Mouse (Mus musculus): Measurements from ENCODE around the gene Olfr94. TPM values are rescaled to one million over a fixed set of nuclear protein-coding genes. Genes with fewer than 3 reads are reported as not detected.
"Not testable (repeated sequence)": the region's sequence is repeated elsewhere in the genome, so short reads cannot be mapped to it uniquely, and the experiment has no call there.

The Olfr94 gene
- not detected in 2 replicates for polyA plus RNA-seq (2014; fragmentation: Nextera tagmentation; extraction: Ambion mirVana)

DNA sequence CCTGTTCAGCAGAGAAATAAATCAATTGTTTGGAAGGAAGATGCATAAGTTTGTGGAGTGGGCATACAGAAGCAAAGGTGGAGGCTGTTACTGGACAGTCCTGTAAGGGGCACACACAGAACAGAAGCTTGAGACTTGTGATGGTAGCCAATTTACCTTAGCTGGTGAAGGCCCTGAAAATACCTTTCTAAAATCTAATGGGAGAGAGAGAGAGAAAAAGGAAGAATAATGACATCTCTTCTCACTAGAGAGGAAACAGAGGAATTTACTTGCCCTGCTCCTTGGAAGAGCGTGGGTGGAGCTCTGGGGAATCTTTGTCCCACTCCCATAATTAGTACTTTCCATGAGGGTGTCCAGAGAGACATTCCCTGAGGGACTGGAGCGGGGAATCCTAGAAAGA, at the start of gene Olfr94:
Gene Olfr94, minus strand, starts transcription at position 101 of the 400 bp plus-strand sequence.
- ATAC-seq (ENCODE audit: insufficient number of reproducible peaks, insufficient read depth, low FRiP score, low read depth), result no peak
- H3K27me3 ChIP-seq (ENCODE audit: control insufficient read depth, insufficient read depth, low read length), result peaks cover 19% of the 10 kb centered on the region; the same call in 1 of the 2 replicates
- H3K4me3 ChIP-seq (ENCODE audit: low read depth, low read length), result no peak within 1 kb of the TSS
- H3K9ac ChIP-seq (replicated peaks; ENCODE audit: low read depth, low read length), result no peak within 1 kb of the TSS
- H3K27ac ChIP-seq (ENCODE audit: low read length), result no peak within 1 kb of the TSS
- H3K9me3 ChIP-seq (ENCODE audit: control insufficient read depth, low read depth, low read length), result no peaks in the 10 kb centered on the region
- H3K4me1 ChIP-seq (ENCODE audit: control insufficient read depth, insufficient read depth, low read length), result no peaks in the 10 kb centered on the region
- no peaks in the 10 kb centered on the region for H3K36me3 ChIP-seq (ENCODE audit: control insufficient read depth, insufficient read depth, low read length)
- no peak within 1 kb of the TSS for H3K4me2 ChIP-seq (replicated peaks; ENCODE audit: low read depth, low read length)
- WGBS, result 71% methylated on average over 2 of the region's 2 CpGs

DNA sequence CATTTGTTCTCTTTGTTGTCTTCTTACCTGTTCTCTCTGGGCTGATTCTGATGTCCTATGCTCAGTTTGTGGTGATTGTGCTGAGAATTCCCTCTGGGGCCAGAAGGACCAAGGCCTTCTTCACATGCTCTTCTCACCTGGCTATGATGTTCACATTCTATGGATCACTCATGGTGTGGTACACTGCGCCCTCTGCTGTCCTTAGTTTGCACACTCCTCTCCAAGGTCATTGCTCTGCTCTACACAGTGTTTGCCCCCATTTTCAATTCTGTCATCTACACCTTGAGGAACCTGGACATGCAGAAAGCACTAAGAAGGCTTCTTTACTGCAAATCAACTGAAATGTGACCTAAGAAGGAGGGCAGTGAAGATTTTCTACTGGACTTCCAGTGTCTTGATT, 49.8 kb upstream of the Olfr94 start:
- Histone ChIP-seq H3K36me3 (ENCODE audit: control insufficient read depth, insufficient read depth, low read length) (no peaks in the 10 kb centered on the region), H3K27ac (ENCODE audit: low read length) (no peak overlapping the region), H3K9ac (replicated peaks; ENCODE audit: low read depth, low read length) (no peak overlapping the region), H3K9me3 (ENCODE audit: control insufficient read depth, low read depth, low read length) (no peaks in the 10 kb centered on the region), H3K4me3 (ENCODE audit: low read depth, low read length) (no peak overlapping the region), H3K27me3 (ENCODE audit: control insufficient read depth, insufficient read depth, low read length) (no peaks in the 10 kb centered on the region), H3K4me2 (replicated peaks; ENCODE audit: low read depth, low read length) (no peak overlapping the region), H3K4me1 (ENCODE audit: control insufficient read depth, insufficient read depth, low read length) (no peaks in the 10 kb centered on the region)
- WGBS, result 7% methylated on average over 1 of the region's 1 CpGs
- no peak for ATAC-seq (ENCODE audit: insufficient number of reproducible peaks, insufficient read depth, low FRiP score, low read depth)

- H3K9ac ChIP-seq (replicated peaks; ENCODE audit: low read depth, low read length), result no peak overlapping the region
- no peaks in the 10 kb centered on the region for H3K4me1 ChIP-seq (ENCODE audit: control insufficient read depth, insufficient read depth, low read length)
- H3K4me3 ChIP-seq (ENCODE audit: low read depth, low read length), result no peak overlapping the region
- no peak overlapping the region for H3K27ac ChIP-seq (ENCODE audit: low read length)
- H3K4me2 ChIP-seq (replicated peaks; ENCODE audit: low read depth, low read length), result no peak overlapping the region
- no peaks in the 10 kb centered on the region for H3K36me3 ChIP-seq (ENCODE audit: control insufficient read depth, insufficient read depth, low read length)
- no peaks in the 10 kb centered on the region for H3K27me3 ChIP-seq (ENCODE audit: control insufficient read depth, insufficient read depth, low read length)
- H3K9me3 ChIP-seq (ENCODE audit: control insufficient read depth, low read depth, low read length), result no peaks in the 10 kb centered on the region
- no peak for ATAC-seq (ENCODE audit: insufficient number of reproducible peaks, insufficient read depth, low FRiP score, low read depth)
Measured at GRCm38 (mm10) chr17:37249460-37249859, 48.7 kb upstream of the Olfr94 start.

DNA sequence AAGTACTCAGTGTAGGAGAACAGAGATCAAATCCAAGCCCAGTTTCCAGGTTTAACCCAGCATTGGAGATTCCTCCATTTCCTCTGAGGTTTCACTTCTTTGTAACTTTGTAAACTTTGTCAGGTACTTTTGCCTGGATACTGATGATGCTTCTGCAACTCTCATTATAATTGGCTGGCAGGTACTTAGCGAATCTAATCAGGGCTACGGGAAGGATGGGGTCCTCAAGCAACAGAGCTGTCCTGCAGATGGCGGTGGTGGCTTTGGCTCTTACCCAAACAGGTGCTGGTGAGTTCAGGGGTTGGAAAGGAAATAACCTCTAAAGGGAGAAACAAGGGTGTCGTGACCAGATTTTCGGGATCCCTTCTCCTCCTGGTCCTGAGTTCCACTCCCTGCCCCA, 45.9 kb upstream of the Olfr94 start:
- 31% methylated on average over 5 of the region's 5 CpGs for WGBS
- Histone ChIP-seq H3K27ac (ENCODE audit: low read length) (no peak overlapping the region), H3K9me3 (ENCODE audit: control insufficient read depth, low read depth, low read length) (no peaks in the 10 kb centered on the region), H3K4me3 (ENCODE audit: low read depth, low read length) (no peak overlapping the region), H3K4me1 (ENCODE audit: control insufficient read depth, insufficient read depth, low read length) (no peaks in the 10 kb centered on the region), H3K9ac (replicated peaks; ENCODE audit: low read depth, low read length) (no peak overlapping the region), H3K4me2 (replicated peaks; ENCODE audit: low read depth, low read length) (no peak overlapping the region), H3K36me3 (ENCODE audit: control insufficient read depth, insufficient read depth, low read length) (no peaks in the 10 kb centered on the region), H3K27me3 (ENCODE audit: control insufficient read depth, insufficient read depth, low read length) (no peaks in the 10 kb centered on the region)
- ATAC-seq (ENCODE audit: insufficient number of reproducible peaks, insufficient read depth, low FRiP score, low read depth), result peak; percentile 61; the same call in 1 of the 2 replicates

DNA sequence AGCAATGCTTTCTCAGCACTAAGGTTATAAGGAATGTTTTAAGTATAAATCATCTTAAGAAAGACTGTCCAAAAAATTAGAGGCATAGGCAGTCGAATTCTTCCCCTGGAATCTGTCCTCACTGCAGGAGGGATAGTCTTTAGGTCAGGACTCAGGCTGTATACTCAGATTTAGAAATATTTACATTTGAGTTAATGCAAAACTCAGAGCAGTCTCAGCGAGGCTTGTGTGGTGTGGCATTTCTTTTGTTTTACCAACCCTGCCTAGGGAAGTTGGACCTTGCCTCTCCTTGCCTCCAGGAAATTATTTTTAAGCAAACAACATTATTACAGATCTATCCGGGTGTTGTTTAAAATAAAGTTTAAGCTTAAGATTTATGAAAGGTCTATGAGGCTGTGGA, 41.4 kb upstream of the Olfr94 start:
- Histone ChIP-seq H3K9me3 (ENCODE audit: control insufficient read depth, low read depth, low read length) (no peaks in the 10 kb centered on the region), H3K36me3 (ENCODE audit: control insufficient read depth, insufficient read depth, low read length) (no peaks in the 10 kb centered on the region), H3K4me3 (ENCODE audit: low read depth, low read length) (no peak overlapping the region), H3K27me3 (ENCODE audit: control insufficient read depth, insufficient read depth, low read length) (no peaks in the 10 kb centered on the region), H3K4me2 (replicated peaks; ENCODE audit: low read depth, low read length) (no peak overlapping the region), H3K4me1 (ENCODE audit: control insufficient read depth, insufficient read depth, low read length) (no peaks in the 10 kb centered on the region), H3K9ac (replicated peaks; ENCODE audit: low read depth, low read length) (no peak overlapping the region), H3K27ac (ENCODE audit: low read length) (no peak overlapping the region)
- 0 out of 2 replicates have a peak, but pooled peaks have one; percentile 46 for ATAC-seq (ENCODE audit: insufficient number of reproducible peaks, insufficient read depth, low FRiP score, low read depth)
- 11% methylated on average over 3 of the region's 3 CpGs for WGBS

- 92% methylated on average over 2 of the region's 2 CpGs for WGBS
- H3K9ac ChIP-seq (replicated peaks; ENCODE audit: low read depth, low read length); H3K9me3 ChIP-seq (ENCODE audit: control insufficient read depth, low read depth, low read length); ATAC-seq (ENCODE audit: insufficient number of reproducible peaks, insufficient read depth, low FRiP score, low read depth); H3K27me3 ChIP-seq (ENCODE audit: control insufficient read depth, insufficient read depth, low read length); H3K4me2 ChIP-seq (replicated peaks; ENCODE audit: low read depth, low read length); H3K4me1 ChIP-seq (ENCODE audit: control insufficient read depth, insufficient read depth, low read length); H3K27ac ChIP-seq (ENCODE audit: low read length); H3K4me3 ChIP-seq (ENCODE audit: low read depth, low read length); H3K36me3 ChIP-seq (ENCODE audit: control insufficient read depth, insufficient read depth, low read length): not testable (repeated sequence)
Measured at GRCm38 (mm10) chr17:37237230-37237629, 36.4 kb upstream of the Olfr94 start, which contains the start of gene Olfr97. Gene Olfr97, minus strand, starts transcription at chr17:37237330.

DNA sequence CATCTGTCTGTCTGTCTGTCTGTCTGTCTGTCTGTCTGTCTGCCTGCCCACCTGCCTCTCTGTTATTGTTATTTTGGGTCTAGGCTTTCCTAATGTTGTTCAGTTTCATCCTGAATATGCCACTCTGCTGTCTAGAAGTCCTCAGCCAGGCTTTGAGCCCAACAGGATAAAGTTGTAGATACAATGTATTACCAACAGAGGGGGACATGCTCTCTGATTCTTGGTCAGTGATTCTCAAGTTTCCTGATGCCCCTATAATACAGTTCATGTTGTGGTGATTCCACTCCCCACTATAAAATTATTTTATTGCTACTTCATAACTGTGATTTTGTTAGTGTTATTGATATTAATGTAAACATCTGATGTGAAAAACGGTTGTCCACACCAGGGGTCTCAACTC, 21.1 kb upstream of the Olfr94 start:
- Histone ChIP-seq H3K36me3 (ENCODE audit: control insufficient read depth, insufficient read depth, low read length) (no peaks in the 10 kb centered on the region), H3K27ac (ENCODE audit: low read length) (no peak overlapping the region), H3K4me1 (ENCODE audit: control insufficient read depth, insufficient read depth, low read length) (no peaks in the 10 kb centered on the region), H3K9me3 (ENCODE audit: control insufficient read depth, low read depth, low read length) (no peaks in the 10 kb centered on the region; the same call in 1 of the 2 replicates), H3K4me3 (ENCODE audit: low read depth, low read length) (no peak overlapping the region), H3K27me3 (ENCODE audit: control insufficient read depth, insufficient read depth, low read length) (no peaks in the 10 kb centered on the region), H3K9ac (replicated peaks; ENCODE audit: low read depth, low read length) (no peak overlapping the region), H3K4me2 (replicated peaks; ENCODE audit: low read depth, low read length) (no peak overlapping the region)
- WGBS, result 18% methylated on average over 1 of the region's 1 CpGs
- ATAC-seq (ENCODE audit: insufficient number of reproducible peaks, insufficient read depth, low FRiP score, low read depth), result no peak

GRCm38 (mm10) chr17:37219846-37220245, 19.1 kb upstream of the Olfr94 start, which contains the start of gene Olfr96:
Gene Olfr96, plus strand, starts transcription at chr17:37220146.
- ATAC-seq (ENCODE audit: insufficient number of reproducible peaks, insufficient read depth, low FRiP score, low read depth), result no peak
- 61% methylated on average over 4 of the region's 4 CpGs for WGBS
- H3K27me3 ChIP-seq (ENCODE audit: control insufficient read depth, insufficient read depth, low read length), result no peaks in the 10 kb centered on the region
- no peaks in the 10 kb centered on the region for H3K36me3 ChIP-seq (ENCODE audit: control insufficient read depth, insufficient read depth, low read length)
- no peaks in the 10 kb centered on the region for H3K4me1 ChIP-seq (ENCODE audit: control insufficient read depth, insufficient read depth, low read length)
- no peak within 1 kb of the TSS for H3K4me2 ChIP-seq (replicated peaks; ENCODE audit: low read depth, low read length)
- H3K9ac ChIP-seq (replicated peaks; ENCODE audit: low read depth, low read length), result no peak within 1 kb of the TSS
- H3K27ac ChIP-seq (ENCODE audit: low read length), result no peak within 1 kb of the TSS
- H3K9me3 ChIP-seq (ENCODE audit: control insufficient read depth, low read depth, low read length), result no peaks in the 10 kb centered on the region; the same call in 1 of the 2 replicates
- H3K4me3 ChIP-seq (ENCODE audit: low read depth, low read length), result no peak within 1 kb of the TSS

- H3K27me3 ChIP-seq (ENCODE audit: control insufficient read depth, insufficient read depth, low read length), result no peaks in the 10 kb centered on the region
- no peak overlapping the region for H3K27ac ChIP-seq (ENCODE audit: low read length)
- no peak overlapping the region for H3K4me3 ChIP-seq (ENCODE audit: low read depth, low read length)
- no peaks in the 10 kb centered on the region for H3K4me1 ChIP-seq (ENCODE audit: control insufficient read depth, insufficient read depth, low read length)
- no peak for ATAC-seq (ENCODE audit: insufficient number of reproducible peaks, insufficient read depth, low FRiP score, low read depth)
- H3K4me2 ChIP-seq (replicated peaks; ENCODE audit: low read depth, low read length), result no peak overlapping the region
- no peaks in the 10 kb centered on the region; the same call in 1 of the 2 replicates for H3K9me3 ChIP-seq (ENCODE audit: control insufficient read depth, low read depth, low read length)
- no peak overlapping the region for H3K9ac ChIP-seq (replicated peaks; ENCODE audit: low read depth, low read length)
- H3K36me3 ChIP-seq (ENCODE audit: control insufficient read depth, insufficient read depth, low read length), result no peaks in the 10 kb centered on the region
- 89% methylated on average over 3 of the region's 3 CpGs for WGBS
Measured at GRCm38 (mm10) chr17:37218486-37218885, 17.7 kb upstream of the Olfr94 start.

Measured in stomach, embryonic 14.5 days (tissue).